Mouse (Mus musculus) liver, adult 2 months (tissue): ENCODE measurements around the gene Gm8127. TPM values are rescaled to one million over a fixed set of nuclear protein-coding genes. Genes with fewer than 3 reads are reported as not detected.
"Not testable (repeated sequence)": the region's sequence is repeated elsewhere in the genome, so short reads cannot be mapped to it uniquely, and the experiment has no call there.

Source experiments
- DNase-seq: peaks from one replicate; pipeline ENCODE4 v3.0.0-alpha.2; 2011; ENCODE audit warnings: low read depth, low spot score; ENCODE audit errors: extremely low read depth
- H3K27ac ChIP-seq: fragments of 200-500 bp; replicated peaks from 2 replicates; pipeline ENCODE4 v1.5.1; 2012; ENCODE audit warnings: low read depth, mild to moderate bottlenecking, control low read depth, inconsistent platforms, low read length; ENCODE audit not compliant: insufficient read depth
- H3K27me3 ChIP-seq: fragments of 200-500 bp; 2 replicates; pipeline ENCODE4 v1.6.1; 2012; ENCODE audit warnings: mild to moderate bottlenecking, moderate library complexity, low read length, inconsistent platforms; ENCODE audit not compliant: control insufficient read depth, insufficient read depth
- H3K36me3 ChIP-seq: fragments of 200-500 bp; 2 replicates; pipeline ENCODE4 v1.6.1; 2012; ENCODE audit warnings: low read length, inconsistent platforms; ENCODE audit not compliant: control insufficient read depth, insufficient read depth
- H3K4me1 ChIP-seq: fragments of 200-500 bp; 2 replicates; pipeline ENCODE4 v1.6.1; 2011; ENCODE audit warnings: low read length; ENCODE audit not compliant: control insufficient read depth, insufficient read depth
- H3K4me3 ChIP-seq: fragments of 200-500 bp; 2 replicates; pipeline ENCODE4 v1.5.1; 2011; ENCODE audit warnings: low read depth, mild to moderate bottlenecking, control low read depth, low read length, moderate library complexity; ENCODE audit not compliant: insufficient read depth
- H3K79me2 ChIP-seq: fragments of 200-500 bp; 2 replicates; pipeline ENCODE4 v1.6.1; 2012; ENCODE audit warnings: inconsistent platforms, mild to moderate bottlenecking, low read length, moderate library complexity; ENCODE audit not compliant: control insufficient read depth, insufficient read depth
- H3K9ac ChIP-seq: fragments of 200-500 bp; 2 replicates; pipeline ENCODE4 v1.6.1; 2012; ENCODE audit warnings: low read depth, mild to moderate bottlenecking, control low read depth, inconsistent platforms, low read length
- WGBS: fragments of 180-500 bp; shearing (Covaris S2); methylation state at CpG from one replicate; pipeline ENCODE4 v1.1.7; 2018; 5-methylcytosine and 5-hydroxymethylcytosine counted together
- polyA plus RNA-seq: library from polyadenylated mRNA; depleted of rRNA; stranded (reverse); fragments of >200 nt; gene quantifications from 2 replicates; pipeline ENCODE4 v1.2.3, GENCODE M21; 2012; rRNA removed
- total RNA-seq: library from RNA; depleted of rRNA; stranded (reverse); fragments of >200 nt; gene quantifications from 2 replicates; pipeline ENCODE4 v1.2.3, GENCODE M21; 2014; rRNA removed

Gene Gm8127
- not detected in 2 replicates for total RNA-seq
- not detected in 2 replicates for polyA plus RNA-seq

DNA sequence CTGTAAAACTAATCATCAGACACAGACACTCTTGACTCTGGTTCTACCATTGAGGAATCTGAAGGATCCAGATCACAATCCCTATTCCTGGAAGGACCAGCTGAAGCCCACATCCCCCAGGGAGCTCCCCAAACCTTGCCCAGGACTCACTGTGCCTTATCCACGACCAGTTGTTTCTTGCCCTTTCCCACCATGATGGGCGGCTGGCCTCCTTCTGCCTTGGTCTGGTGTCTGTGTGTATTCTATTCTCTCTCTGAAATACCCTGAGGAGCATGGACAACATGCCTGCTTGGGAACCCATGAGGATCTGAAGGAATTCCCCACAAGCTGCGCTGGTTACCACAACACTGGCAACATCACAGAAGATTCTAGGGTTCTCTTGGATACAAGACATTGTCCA, at the start of gene Gm8127:
Gene Gm8127, minus strand, starts transcription at position 330 of the 400 bp plus-strand sequence.
- not testable (repeated sequence) for H3K79me2 ChIP-seq, H3K27me3 ChIP-seq, DNase-seq, H3K9ac ChIP-seq, H3K4me1 ChIP-seq, H3K4me3 ChIP-seq, H3K36me3 ChIP-seq, H3K27ac ChIP-seq
- WGBS: 65% methylated on average over 3 of the region's 3 CpGs

DNA sequence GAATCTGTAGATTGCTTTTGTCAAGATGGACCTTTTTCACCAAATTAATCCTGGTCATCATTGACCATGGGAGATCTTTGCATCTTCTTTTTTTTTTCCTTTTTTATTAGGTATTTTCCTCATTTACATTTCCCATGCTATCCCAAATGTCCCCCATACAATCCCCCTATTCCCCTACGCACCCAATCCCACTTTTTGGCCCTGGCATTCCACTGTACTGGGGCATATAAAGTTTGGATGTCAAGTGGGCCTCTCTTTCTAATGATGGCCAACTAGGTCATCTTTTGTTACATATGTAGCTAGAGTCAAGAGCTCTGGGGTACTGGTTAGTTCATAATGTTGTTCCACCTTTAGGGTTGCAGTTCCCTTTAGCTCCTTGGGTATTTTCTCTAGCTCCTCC, 44.0 kb upstream of the Gm8127 start:
- H3K9ac ChIP-seq, DNase-seq, H3K36me3 ChIP-seq, H3K79me2 ChIP-seq, H3K4me3 ChIP-seq, H3K4me1 ChIP-seq, H3K27ac ChIP-seq, H3K27me3 ChIP-seq: not testable (repeated sequence)
- WGBS: 42% methylated on average over 1 of the region's 1 CpGs

DNA sequence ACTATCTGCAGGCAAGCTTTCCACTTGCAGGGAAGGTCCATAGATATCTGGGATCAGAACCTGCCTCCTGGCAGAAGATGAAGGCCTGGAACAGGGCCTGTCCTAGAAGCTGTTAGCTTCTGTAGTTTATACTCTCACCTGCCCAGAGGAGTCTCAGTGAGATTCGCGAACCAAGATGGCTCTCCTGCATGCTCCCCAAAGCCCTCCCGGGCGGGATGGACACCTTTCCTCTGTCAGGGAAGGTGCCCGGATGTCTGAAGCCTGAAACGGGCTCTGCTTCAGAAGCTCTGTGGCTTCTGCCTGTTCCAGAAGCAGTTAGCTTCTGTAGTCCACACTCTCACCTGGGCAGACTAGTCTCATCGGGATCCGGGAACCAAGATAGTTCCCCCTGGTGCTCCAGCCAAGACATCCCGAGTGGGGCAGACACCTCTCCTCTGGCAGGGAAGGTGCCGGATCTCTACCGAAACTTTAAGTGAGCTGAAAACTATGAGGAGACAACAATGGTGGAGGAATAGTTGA, 37.8 kb upstream of the Gm8127 start:
- H3K4me1 ChIP-seq, H3K9ac ChIP-seq, H3K79me2 ChIP-seq, H3K36me3 ChIP-seq, H3K27me3 ChIP-seq, H3K4me3 ChIP-seq, H3K27ac ChIP-seq, DNase-seq: not testable (repeated sequence)
- WGBS: 89% methylated on average over 11 of the region's 11 CpGs

DNA sequence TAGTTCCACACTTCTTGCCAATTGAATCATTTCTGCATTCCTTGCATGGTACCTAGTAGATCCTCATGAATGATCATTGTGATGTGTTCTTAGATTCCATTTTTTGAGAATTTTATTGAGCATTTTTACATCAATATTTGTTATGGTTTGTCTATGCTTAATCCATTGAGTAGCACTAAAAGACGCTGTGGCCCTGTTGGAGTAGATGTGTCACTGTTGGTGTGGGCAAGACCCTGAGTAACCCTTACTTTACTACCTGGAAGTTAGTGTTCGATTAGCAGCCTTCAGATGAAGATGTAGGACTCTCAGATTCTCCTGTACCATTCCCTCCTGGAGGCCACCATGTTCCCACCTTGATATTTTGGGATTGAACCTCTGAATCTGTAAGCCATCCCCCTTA, 35.0 kb upstream of the Gm8127 start:
- H3K4me3 ChIP-seq, H3K27ac ChIP-seq, H3K4me1 ChIP-seq, H3K27me3 ChIP-seq, H3K9ac ChIP-seq, H3K36me3 ChIP-seq, H3K79me2 ChIP-seq, DNase-seq: not testable (repeated sequence)
- WGBS: 50% methylated on average over 2 of the region's 2 CpGs

DNA sequence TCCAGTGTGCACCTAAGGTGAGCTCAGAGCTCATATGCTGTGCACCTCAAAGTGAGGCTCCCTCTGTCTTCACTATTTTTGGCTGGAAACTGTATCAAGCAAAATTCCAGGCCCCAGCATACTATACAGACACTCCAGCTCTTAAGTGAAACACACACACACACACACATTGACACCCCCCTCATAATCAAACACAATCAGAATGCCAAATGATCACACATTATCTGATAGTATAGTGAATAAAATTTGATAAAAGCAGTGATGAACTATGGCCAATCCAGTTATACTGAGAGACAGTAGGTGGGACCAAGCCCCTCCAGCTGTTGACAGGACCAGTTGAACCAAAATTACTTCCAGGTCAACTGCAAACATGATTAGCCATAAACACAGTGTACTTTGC, 25.9 kb upstream of the Gm8127 start:
- H3K79me2 ChIP-seq, H3K4me1 ChIP-seq, DNase-seq, H3K4me3 ChIP-seq, H3K9ac ChIP-seq, H3K27me3 ChIP-seq, H3K27ac ChIP-seq, H3K36me3 ChIP-seq: not testable (repeated sequence)

DNA sequence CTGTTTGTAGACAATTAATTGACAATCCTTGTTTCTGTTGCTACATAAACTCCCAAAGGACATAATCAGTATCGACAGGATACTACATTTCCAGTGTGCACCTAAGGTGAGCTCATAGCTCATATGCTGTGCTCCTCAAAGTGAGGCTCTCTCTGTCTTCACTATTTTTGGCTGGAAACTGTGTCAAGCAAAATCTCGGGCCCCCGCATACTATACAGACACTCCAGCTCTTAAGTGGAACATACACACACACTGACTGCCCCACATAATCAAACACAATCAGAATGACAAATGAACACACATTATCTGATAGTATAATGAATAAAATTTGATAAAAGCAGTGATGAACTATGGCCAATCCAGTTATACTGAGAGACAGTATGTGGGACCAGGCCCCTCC, 15.0 kb downstream of the Gm8127 start:
- H3K27me3 ChIP-seq, H3K9ac ChIP-seq, H3K27ac ChIP-seq, H3K4me3 ChIP-seq, H3K4me1 ChIP-seq, DNase-seq, H3K79me2 ChIP-seq, H3K36me3 ChIP-seq: not testable (repeated sequence)
- WGBS: 85% methylated on average over 3 of the region's 3 CpGs

DNA sequence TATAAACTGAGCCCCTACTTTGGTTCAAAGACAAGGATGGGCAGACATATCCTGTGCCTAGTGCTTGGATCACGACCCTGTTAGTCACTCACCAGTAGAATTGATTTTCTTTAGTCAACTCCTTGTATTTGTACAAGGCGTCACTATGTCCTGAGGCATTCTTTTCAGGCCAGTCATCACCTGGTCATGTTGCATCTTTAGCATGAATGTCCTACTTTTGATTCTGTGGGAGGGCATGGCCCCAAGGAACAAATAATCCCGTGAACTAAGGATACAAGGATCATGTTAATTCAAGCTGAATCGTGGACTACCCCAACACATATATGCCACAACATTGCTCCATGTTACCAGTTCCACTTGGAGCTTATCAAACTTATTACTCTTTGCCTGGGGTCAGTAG, 15.5 kb downstream of the Gm8127 start:
- DNase-seq, H3K27ac ChIP-seq: not testable (repeated sequence)
- 58% methylated on average over 4 of the region's 4 CpGs for WGBS

DNA sequence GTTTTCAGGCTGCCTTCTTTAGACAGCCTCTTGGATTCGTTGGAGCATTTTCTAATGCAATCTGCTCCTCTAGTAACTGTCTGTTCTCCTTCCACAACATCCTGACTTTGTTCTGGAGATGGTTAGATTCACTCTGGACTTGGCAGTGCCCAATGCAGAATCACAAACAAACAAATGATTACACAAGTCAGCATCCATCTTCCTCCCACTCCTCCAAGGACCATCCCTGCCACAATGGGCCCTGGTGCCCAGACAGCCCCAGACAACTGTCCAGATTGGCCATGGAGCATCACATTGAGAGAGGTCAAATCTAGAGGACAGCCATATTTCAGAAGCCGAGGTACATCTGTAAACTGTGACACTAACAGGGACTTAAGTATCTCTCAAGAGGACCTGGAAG, 16.2 kb downstream of the Gm8127 start:
- WGBS: 45% methylated on average over 2 of the region's 2 CpGs
- H3K36me3 ChIP-seq: not testable (repeated sequence)

More for the DNA sequence above, 15.5 kb downstream of the Gm8127 start:
- H3K79me2 ChIP-seq, H3K36me3 ChIP-seq, H3K4me3 ChIP-seq, H3K4me1 ChIP-seq, H3K9ac ChIP-seq, H3K27me3 ChIP-seq: not testable (repeated sequence)

DNA sequence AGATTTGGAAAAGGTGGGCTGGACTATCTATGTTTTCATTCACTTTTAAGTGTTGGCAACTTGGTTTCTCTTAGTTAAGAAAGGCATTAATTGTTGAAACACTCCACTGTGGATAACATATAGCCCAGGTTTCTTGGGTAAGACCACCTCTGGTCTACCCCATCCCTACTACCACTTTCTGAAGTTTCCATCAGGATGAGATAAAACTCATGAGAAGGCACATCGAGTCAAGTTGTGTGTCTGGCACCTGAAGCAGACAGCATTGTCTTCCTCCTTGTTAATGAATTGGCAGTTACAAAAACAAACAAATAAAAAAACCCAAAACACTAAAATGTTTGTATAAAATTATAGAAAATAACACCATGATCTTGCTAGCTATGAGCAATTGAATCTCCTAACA, 17.9 kb downstream of the Gm8127 start:
- whole genome bisulfite sequencing: 79% methylated on average over 1 of the region's 1 CpGs
- H3K27ac ChIP-seq, H3K36me3 ChIP-seq, H3K79me2 ChIP-seq, H3K27me3 ChIP-seq, H3K9ac ChIP-seq, H3K4me1 ChIP-seq, H3K4me3 ChIP-seq, DNase-seq: not testable (repeated sequence)

More for the DNA sequence above, 16.2 kb downstream of the Gm8127 start:
- not testable (repeated sequence) for DNase-seq, H3K4me1 ChIP-seq, H3K9ac ChIP-seq, H3K79me2 ChIP-seq, H3K27me3 ChIP-seq, H3K4me3 ChIP-seq, H3K27ac ChIP-seq
